Mouse (Mus musculus) embryonic facial prominence, embryonic 10.5 days (tissue): ENCODE measurements at regions not wholly inside any gene's neighbourhood (a gene's known extent, or its start where the extent isn't known, plus 50 kb on each side); places are given as distances from the start of the nearest gene placed in this dataset.
A peak's percentile ranks its signal among the peaks of the same experiment; 100 is the strongest.

Experiments used
- DNase-seq: peaks from one replicate; pipeline ENCODE4 v3.0.0-alpha.2; 2017; ENCODE audit warnings: low spot score
- H3K27ac ChIP-seq: fragments of 300-500 bp; sonication (generic); replicated peaks from 2 replicates; pipeline ENCODE4 v1.5.1; 2016; ENCODE audit warnings: mild to moderate bottlenecking
- H3K27me3 ChIP-seq: fragments of 300-500 bp; sonication (generic); replicated peaks from 2 replicates; pipeline ENCODE4 v1.6.1; 2016; ENCODE audit warnings: low read depth, mild to moderate bottlenecking; ENCODE audit not compliant: poor library complexity, severe bottlenecking
- H3K36me3 ChIP-seq: fragments of 300-500 bp; sonication (generic); replicated peaks from 2 replicates; pipeline ENCODE4 v1.6.1; 2016; ENCODE audit warnings: mild to moderate bottlenecking, moderate library complexity
- H3K4me1 ChIP-seq: fragments of 300-500 bp; sonication (generic); 2 replicates; pipeline ENCODE4 v1.6.1; 2016
- H3K4me3 ChIP-seq: fragments of 300-500 bp; sonication (generic); 2 replicates; pipeline ENCODE4 v1.5.1; 2016; ENCODE audit warnings: mild to moderate bottlenecking, moderate library complexity
- H3K9me3 ChIP-seq: fragments of 300-500 bp; sonication (generic); 2 replicates; pipeline ENCODE4 v1.6.1; 2016; ENCODE audit warnings: mild to moderate bottlenecking
- WGBS: fragments of 180-500 bp; shearing (Covaris S2); methylation state at CpG from one replicate; pipeline ENCODE4 v1.1.7; 2016; 5-methylcytosine and 5-hydroxymethylcytosine counted together

DNA sequence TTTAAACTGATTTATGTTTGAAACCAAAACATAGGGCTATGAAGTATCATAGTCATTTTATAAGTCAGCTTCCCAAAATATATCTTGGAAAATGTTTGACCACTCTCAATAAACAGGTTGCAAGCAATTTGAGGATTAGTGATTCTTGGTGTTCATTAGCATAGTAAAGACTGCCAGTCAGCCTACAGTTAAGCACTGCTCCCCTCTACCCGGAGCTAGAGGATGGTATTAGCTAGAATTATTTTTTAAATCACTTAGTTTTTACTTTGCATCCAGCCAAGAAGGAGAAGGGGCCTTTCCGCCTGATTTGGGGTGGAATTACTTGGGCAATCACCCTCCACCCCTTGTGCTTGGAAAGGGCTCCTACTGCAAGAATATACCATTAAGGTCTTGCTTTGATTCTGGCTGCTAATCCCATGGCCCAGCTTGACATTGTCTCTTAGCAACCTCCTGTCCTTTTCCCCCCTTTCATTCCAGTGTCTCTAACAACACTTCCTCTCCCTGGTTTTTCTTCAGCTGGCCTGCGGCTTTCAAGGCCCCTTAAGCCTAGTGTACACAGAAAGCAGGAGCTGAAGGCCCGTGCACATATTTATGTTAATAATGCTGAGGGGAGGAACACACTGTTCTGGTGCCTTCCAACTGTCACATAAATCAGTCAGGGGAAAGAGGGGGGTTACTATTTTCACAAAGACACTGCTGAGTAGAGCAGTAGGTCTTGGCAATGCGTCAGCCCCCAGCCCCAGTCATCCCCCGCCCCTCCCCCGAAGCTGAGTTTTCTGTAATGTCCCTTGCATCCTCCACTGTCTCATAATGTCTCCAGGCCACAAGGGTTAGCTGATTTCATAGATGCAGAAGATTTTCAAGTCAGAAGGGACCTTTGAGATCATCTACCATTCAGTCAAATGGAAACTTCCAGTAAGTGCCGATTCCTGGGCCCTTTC, 280.6 kb upstream of the Adamts9 start:
- no peaks in the 10 kb centered on the region for H3K9me3 ChIP-seq
- DNase-seq = peak; percentile 39
- 40% methylated on average over 8 of the region's 8 CpGs for WGBS
- H3K27ac ChIP-seq = peak overlapping the region; percentile 19; the same call in 1 of the 2 replicates
- no peak overlapping the region for H3K4me3 ChIP-seq
- peaks cover 11% of the 10 kb centered on the region for H3K4me1 ChIP-seq
- no peaks in the 10 kb centered on the region for H3K27me3 ChIP-seq
- no peaks in the 10 kb centered on the region for H3K36me3 ChIP-seq

GRCm38 (mm10) chr6:93218015-93218593, 274.8 kb upstream of the Adamts9 start:
- H3K4me3 ChIP-seq = no peak overlapping the region
- H3K4me1 ChIP-seq = no peaks in the 10 kb centered on the region
- WGBS = 81% methylated on average over 4 of the region's 4 CpGs
- no peak for DNase-seq
- H3K9me3 ChIP-seq = no peaks in the 10 kb centered on the region
- H3K27me3 ChIP-seq = no peaks in the 10 kb centered on the region
- no peaks in the 10 kb centered on the region for H3K36me3 ChIP-seq
- no peak overlapping the region for H3K27ac ChIP-seq

DNA sequence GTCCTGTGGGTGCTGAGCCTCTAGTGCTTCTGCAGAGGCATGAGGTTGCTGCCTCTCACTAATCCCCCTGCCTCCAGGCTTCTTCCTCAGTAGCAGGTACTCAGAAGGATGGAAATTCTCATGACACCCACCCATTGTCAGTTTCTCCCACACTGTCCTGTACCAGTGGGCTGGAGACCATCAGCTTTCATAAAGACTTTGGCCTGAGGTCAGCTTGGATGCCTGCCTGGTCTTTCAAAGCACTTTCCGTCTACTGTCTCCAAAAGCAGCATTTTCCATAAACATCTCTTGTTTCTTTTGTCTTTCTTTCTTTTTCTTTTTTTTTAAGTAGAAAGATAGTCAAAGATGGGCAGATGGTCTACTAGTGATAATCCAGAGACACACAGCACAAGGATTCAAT, 257.6 kb upstream of the Adamts9 start:
- no peak for DNase-seq
- Histone ChIP-seq H3K36me3 (no peaks in the 10 kb centered on the region), H3K4me1 (no peaks in the 10 kb centered on the region), H3K9me3 (no peaks in the 10 kb centered on the region), H3K4me3 (no peak overlapping the region), H3K27me3 (no peaks in the 10 kb centered on the region; the same call in 1 of the 2 replicates), H3K27ac (no peak overlapping the region)
- 91% methylated on average over 1 of the region's 1 CpGs for WGBS

DNA sequence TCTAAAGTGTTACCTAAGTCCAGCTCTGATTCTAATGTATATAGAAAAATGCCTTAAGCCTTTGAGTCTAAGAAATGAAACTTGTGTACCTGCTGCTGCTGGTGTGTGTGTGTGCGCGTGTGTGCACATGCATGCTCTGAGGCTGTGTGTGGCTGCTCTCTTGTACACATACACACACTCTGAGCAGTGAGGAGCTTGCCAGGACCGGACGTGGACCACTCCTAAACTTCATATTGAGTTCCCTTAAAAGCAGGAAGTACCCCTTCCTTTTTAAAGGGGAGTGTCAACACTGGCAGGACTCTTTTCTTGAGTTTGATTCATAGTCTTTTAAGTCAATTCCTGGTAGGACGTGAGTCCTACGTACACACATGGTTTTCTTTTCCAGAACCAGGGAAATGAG, 251.4 kb upstream of the Adamts9 start:
- H3K4me3 ChIP-seq = no peak overlapping the region
- H3K4me1 ChIP-seq = no peaks in the 10 kb centered on the region
- no peaks in the 10 kb centered on the region for H3K36me3 ChIP-seq
- no peaks in the 10 kb centered on the region for H3K9me3 ChIP-seq
- 89% methylated on average over 6 of the region's 6 CpGs for WGBS
- no peak for DNase-seq
- no peak overlapping the region for H3K27ac ChIP-seq
- H3K27me3 ChIP-seq = no peaks in the 10 kb centered on the region

GRCm38 (mm10) chr6:93192980-93193379, 249.7 kb upstream of the Adamts9 start:
- Histone ChIP-seq H3K36me3 (no peaks in the 10 kb centered on the region), H3K4me3 (no peak overlapping the region), H3K27me3 (no peaks in the 10 kb centered on the region), H3K9me3 (no peaks in the 10 kb centered on the region), H3K27ac (no peak overlapping the region), H3K4me1 (no peaks in the 10 kb centered on the region)
- WGBS = 60% methylated on average over 2 of the region's 2 CpGs
- no peak for DNase-seq

GRCm38 (mm10) chr6:93190986-93191385, 247.7 kb upstream of the Adamts9 start:
- DNase-seq = no peak
- no peak overlapping the region for H3K4me3 ChIP-seq
- no peak overlapping the region for H3K27ac ChIP-seq
- no peaks in the 10 kb centered on the region for H3K27me3 ChIP-seq
- H3K9me3 ChIP-seq = no peaks in the 10 kb centered on the region
- H3K4me1 ChIP-seq = no peaks in the 10 kb centered on the region
- WGBS = 89% methylated on average over 2 of the region's 2 CpGs
- H3K36me3 ChIP-seq = no peaks in the 10 kb centered on the region

- H3K9me3 ChIP-seq = no peaks in the 10 kb centered on the region
- WGBS = 83% methylated on average over 5 of the region's 5 CpGs
- no peak overlapping the region for H3K27ac ChIP-seq
- H3K4me1 ChIP-seq = peaks cover 21% of the 10 kb centered on the region
- H3K36me3 ChIP-seq = no peaks in the 10 kb centered on the region
- no peak overlapping the region for H3K4me3 ChIP-seq
- no peak for DNase-seq
- no peaks in the 10 kb centered on the region for H3K27me3 ChIP-seq
These were observed 225.2 kb upstream of the Adamts9 start for GRCm38 (mm10) chr6:93168526-93168925.

GRCm38 (mm10) chr6:93167281-93167680, 224.0 kb upstream of the Adamts9 start:
- Histone ChIP-seq H3K27ac (peak overlapping the region; percentile 57; the same call in 1 of the 2 replicates), H3K4me3 (no peak overlapping the region), H3K4me1 (peaks cover 21% of the 10 kb centered on the region), H3K36me3 (no peaks in the 10 kb centered on the region), H3K27me3 (no peaks in the 10 kb centered on the region), H3K9me3 (no peaks in the 10 kb centered on the region)
- 17% methylated on average over 7 of the region's 7 CpGs for WGBS
- DNase-seq = peak; percentile 67

- DNase-seq = no peak
- peaks cover 18% of the 10 kb centered on the region for H3K4me1 ChIP-seq
- no peak overlapping the region for H3K4me3 ChIP-seq
- WGBS = 66% methylated on average over 4 of the region's 4 CpGs
- H3K27ac ChIP-seq = no peak overlapping the region
- no peaks in the 10 kb centered on the region for H3K36me3 ChIP-seq
- H3K9me3 ChIP-seq = no peaks in the 10 kb centered on the region
- no peaks in the 10 kb centered on the region for H3K27me3 ChIP-seq
These were observed 222.7 kb upstream of the Adamts9 start for GRCm38 (mm10) chr6:93165942-93166341.

- Histone ChIP-seq H3K27me3 (no peaks in the 10 kb centered on the region), H3K27ac (no peak overlapping the region), H3K4me1 (no peaks in the 10 kb centered on the region; the same call in 1 of the 2 replicates), H3K36me3 (no peaks in the 10 kb centered on the region), H3K9me3 (no peaks in the 10 kb centered on the region), H3K4me3 (no peak overlapping the region)
- WGBS = 91% methylated on average over 5 of the region's 5 CpGs
- DNase-seq = no peak
These were observed 209.3 kb upstream of the Adamts9 start for GRCm38 (mm10) chr6:93152431-93153208.

DNA sequence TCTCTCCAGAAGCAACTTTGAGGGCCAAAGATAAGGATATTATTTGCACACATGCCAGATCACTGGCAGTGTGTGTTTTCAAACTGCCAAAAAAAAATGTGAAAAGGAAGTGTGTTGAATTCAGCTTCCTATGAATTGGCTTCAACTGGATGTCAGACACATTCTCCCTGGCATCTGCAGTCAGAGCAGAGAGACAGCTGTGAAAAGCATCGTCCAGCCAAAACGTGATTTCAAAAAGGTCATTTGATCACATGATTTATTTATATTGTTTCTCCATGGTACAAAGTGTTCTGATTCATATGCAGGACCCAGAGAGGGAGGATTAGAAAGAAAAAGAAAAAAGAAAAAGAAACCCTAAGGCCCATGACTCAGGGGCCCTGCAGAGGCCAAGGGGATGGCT, 207.2 kb upstream of the Adamts9 start:
- no peak for DNase-seq
- no peaks in the 10 kb centered on the region for H3K27me3 ChIP-seq
- H3K4me1 ChIP-seq = no peaks in the 10 kb centered on the region; the same call in 1 of the 2 replicates

GRCm38 (mm10) chr6:93149956-93150355, 206.7 kb upstream of the Adamts9 start:
- Histone ChIP-seq H3K27me3 (no peaks in the 10 kb centered on the region), H3K4me1 (no peaks in the 10 kb centered on the region; the same call in 1 of the 2 replicates), H3K36me3 (no peaks in the 10 kb centered on the region), H3K27ac (no peak overlapping the region), H3K4me3 (no peak overlapping the region), H3K9me3 (no peaks in the 10 kb centered on the region)
- WGBS = 47% methylated on average over 4 of the region's 4 CpGs
- no peak for DNase-seq

More for the DNA sequence above, 207.2 kb upstream of the Adamts9 start:
- WGBS = 56% methylated on average over 2 of the region's 2 CpGs
- no peak overlapping the region for H3K27ac ChIP-seq
- no peaks in the 10 kb centered on the region for H3K9me3 ChIP-seq
- no peak overlapping the region for H3K4me3 ChIP-seq
- no peaks in the 10 kb centered on the region for H3K36me3 ChIP-seq
